ENCODE assay signal across 8 mouse cellular contexts in the genomic region with DNA sequence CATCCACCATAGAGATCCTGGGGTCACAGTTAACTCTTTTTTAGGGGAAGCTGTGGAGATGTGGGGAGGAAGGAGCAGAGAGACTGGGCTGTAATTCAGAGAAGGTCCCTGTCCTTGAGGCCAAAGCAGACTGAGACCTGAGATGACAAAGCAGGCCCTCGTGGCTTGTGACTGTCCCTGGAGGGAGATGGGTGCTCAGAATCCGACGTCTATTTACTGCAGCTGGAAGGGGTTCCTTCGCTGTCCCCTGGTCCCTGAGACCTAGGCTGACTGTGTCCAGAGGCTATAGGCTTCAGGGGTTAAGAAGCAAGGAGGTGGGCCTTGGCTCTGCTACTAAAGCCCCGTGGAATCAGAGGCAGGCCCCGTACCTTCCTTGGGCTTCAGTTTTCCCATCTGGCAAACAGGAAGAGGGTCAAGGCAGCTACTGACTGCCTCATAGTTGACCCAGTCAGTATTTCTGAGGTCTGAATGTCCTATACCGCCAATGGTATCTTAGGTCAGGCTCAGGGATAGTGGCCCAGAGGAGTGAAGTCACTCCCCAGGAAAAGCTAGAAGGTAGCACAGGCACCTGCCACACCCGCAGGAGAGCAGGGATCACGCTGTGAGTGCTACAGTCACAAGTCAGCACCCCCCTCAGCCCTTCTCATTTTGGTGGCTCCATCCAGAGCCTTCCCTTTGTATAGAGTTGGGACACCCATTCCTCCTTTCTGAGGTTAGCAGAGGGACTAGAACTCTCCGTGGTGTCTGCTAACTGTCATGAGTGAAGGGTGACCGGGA.
DNase-seq lines count a peak whose midpoint lies in the region; ATAC-seq lines count a peak whose summit lies in the region.

No protein-coding gene starts in this region.

- no peaks in the 10 kb centered on the region for H3K9me3 ChIP-seq in kidney, embryonic 14.5 days (ENCODE audit: control insufficient read depth, low read length)
- H3K9me3 ChIP-seq in forebrain, embryonic 13.5 days (replicated peaks): no peaks in the 10 kb centered on the region
- no peaks in the 10 kb centered on the region for H3K9me3 ChIP-seq in intestine, embryonic 16.5 days (ENCODE audit: control insufficient read depth, low read length)
- no peaks in the 10 kb centered on the region for H3K9me3 ChIP-seq in neural tube, embryonic 11.5 days (ENCODE audit: control insufficient read depth, low read length)

- peak overlapping the region; percentile 100 for H3K27ac ChIP-seq in kidney, embryonic 14.5 days (ENCODE audit: low read depth, low read length)
- H3K27ac ChIP-seq in forebrain, embryonic 13.5 days: peak overlapping the region; percentile 99
- H3K27ac ChIP-seq in intestine, embryonic 16.5 days (ENCODE audit: low read length): peak overlapping the region; percentile 100
- peak overlapping the region; percentile 98 for H3K27ac ChIP-seq in neural tube, embryonic 11.5 days (ENCODE audit: low read depth, low read length)

- peak overlapping the region; percentile 15 for H3K9ac ChIP-seq in kidney, embryonic 14.5 days (ENCODE audit: low read depth, low read length)
- H3K9ac ChIP-seq in forebrain, embryonic 13.5 days: peak overlapping the region; percentile 51
- peak overlapping the region; percentile 79 for H3K9ac ChIP-seq in intestine, embryonic 16.5 days (ENCODE audit: low read depth, low read length)
- peak overlapping the region; percentile 58 for H3K9ac ChIP-seq in neural tube, embryonic 11.5 days (ENCODE audit: low read length)

- no peak overlapping the region for H3K4me3 ChIP-seq in kidney, embryonic 14.5 days (ENCODE audit: low read length)
- H3K4me3 ChIP-seq in forebrain, embryonic 13.5 days: no peak overlapping the region
- no peak overlapping the region for H3K4me3 ChIP-seq in intestine, embryonic 16.5 days (ENCODE audit: low read length)
- no peak overlapping the region for H3K4me3 ChIP-seq in neural tube, embryonic 11.5 days (ENCODE audit: low read depth, low read length)

- no peak for DNase-seq in kidney, postnatal 4 days
- DNase-seq in neural tube, embryonic 11.5 days (ENCODE audit: low spot score): no peak
- no peak for DNase-seq in layer of hippocampus, adult 11-12 months (ENCODE audit: low spot score)
- no peak for DNase-seq in Muller cell, postnatal 12 days (ENCODE audit: inconsistent ontology term)
- no peak for DNase-seq in frontal cortex, postnatal 25 days (ENCODE audit: low spot score in 2 of 2)

- ATAC-seq in kidney, embryonic 14.5 days (ENCODE audit: low FRiP score, low TSS enrichment): no peak
- ATAC-seq in forebrain, embryonic 13.5 days: no peak
- no peak for ATAC-seq in intestine, embryonic 16.5 days
- ATAC-seq in neural tube, embryonic 11.5 days (ENCODE audit: insufficient read depth, low FRiP score, low TSS enrichment): no peak

- no peaks in the 10 kb centered on the region for H3K36me3 ChIP-seq in kidney, embryonic 14.5 days (ENCODE audit: control insufficient read depth, insufficient read depth, low read length)
- H3K36me3 ChIP-seq in forebrain, embryonic 13.5 days (ENCODE audit: poor library complexity, severe bottlenecking): no peaks in the 10 kb centered on the region
- H3K36me3 ChIP-seq in intestine, embryonic 16.5 days (ENCODE audit: control insufficient read depth, insufficient read depth, low read length): no peaks in the 10 kb centered on the region
- no peaks in the 10 kb centered on the region for H3K36me3 ChIP-seq in neural tube, embryonic 11.5 days (ENCODE audit: control insufficient read depth, insufficient read depth, low read length)

- peaks cover 49% of the 10 kb centered on the region for H3K4me1 ChIP-seq in kidney, embryonic 14.5 days (ENCODE audit: control insufficient read depth, insufficient read depth, low read length)
- H3K4me1 ChIP-seq in forebrain, embryonic 13.5 days: peaks cover 69% of the 10 kb centered on the region
- H3K4me1 ChIP-seq in intestine, embryonic 16.5 days (ENCODE audit: control insufficient read depth, insufficient read depth, low read length): peaks cover 42% of the 10 kb centered on the region
- H3K4me1 ChIP-seq in neural tube, embryonic 11.5 days (ENCODE audit: control insufficient read depth, insufficient read depth, low read length): peaks cover 39% of the 10 kb centered on the region

- 28% methylated on average over 11 of the region's 11 CpGs for whole genome bisulfite sequencing in kidney, embryonic 14.5 days
- WGBS in forebrain, embryonic 13.5 days: 36% methylated on average over 11 of the region's 11 CpGs
- 37% methylated on average over 11 of the region's 11 CpGs for WGBS in intestine, embryonic 16.5 days
- 31% methylated on average over 11 of the region's 11 CpGs for WGBS in neural tube, embryonic 11.5 days

- H3K27me3 ChIP-seq in kidney, embryonic 14.5 days (ENCODE audit: control insufficient read depth, insufficient read depth, low read length): no peaks in the 10 kb centered on the region
- H3K27me3 ChIP-seq in forebrain, embryonic 13.5 days: no peaks in the 10 kb centered on the region
- no peaks in the 10 kb centered on the region for H3K27me3 ChIP-seq in intestine, embryonic 16.5 days (replicated peaks; ENCODE audit: control insufficient read depth, insufficient read depth, low read length)
- peaks cover 12% of the 10 kb centered on the region; the same call in 1 of the 2 replicates for H3K27me3 ChIP-seq in neural tube, embryonic 11.5 days (ENCODE audit: control insufficient read depth, insufficient read depth, low read length)

- H3K4me2 ChIP-seq in kidney, embryonic 14.5 days (replicated peaks; ENCODE audit: low read depth, low read length): no peak overlapping the region
- H3K4me2 ChIP-seq in forebrain, embryonic 13.5 days: peak overlapping the region; percentile 35
- H3K4me2 ChIP-seq in intestine, embryonic 16.5 days (ENCODE audit: low read depth, low read length): no peak overlapping the region
- H3K4me2 ChIP-seq in neural tube, embryonic 11.5 days (ENCODE audit: low read depth): no peak overlapping the region

Comparison
In these comparisons a context has a peak if more than half of its experiments do, and no peak if none do; other contexts are left out.
1. H3K9ac ChIP-seq: peak in every context shown above with its lines; median percentile 79 in intestine, embryonic 16.5 days; 58 in neural tube, embryonic 11.5 days; 51 in forebrain, embryonic 13.5 days; 15 in kidney, embryonic 14.5 days.